Mouse (Mus musculus): ENCODE measurements around the gene Tspoap1. TPM values are rescaled to one million over a fixed set of nuclear protein-coding genes. Genes with fewer than 3 reads are reported as not detected.

Tspoap1 gene
- polyA plus RNA-seq, 1 experiment from 2014 or later = 55.2 TPM

- no peaks in the 10 kb centered on the region for H3K27me3 ChIP-seq (ENCODE audit: control insufficient read depth, insufficient read depth, low read length)
- no peak overlapping the region for H3K27ac ChIP-seq (ENCODE audit: low read depth, low read length)
- H3K4me3 ChIP-seq (ENCODE audit: low read depth, low read length) = no peak overlapping the region
- H3K4me1 ChIP-seq (ENCODE audit: control insufficient read depth, insufficient read depth, low read length) = no peaks in the 10 kb centered on the region
- no peaks in the 10 kb centered on the region for H3K9me3 ChIP-seq (ENCODE audit: control insufficient read depth, low read length)
- no peak for ATAC-seq (ENCODE audit: low read depth)
- no peak overlapping the region for H3K9ac ChIP-seq (replicated peaks; ENCODE audit: low read depth, low read length)
- 62% methylated on average over 18 of the region's 18 CpGs for WGBS
- H3K36me3 ChIP-seq (ENCODE audit: control insufficient read depth, insufficient read depth, low read length) = peaks cover 9% of the 10 kb centered on the region; the same call in 1 of the 2 replicates
- H3K4me2 ChIP-seq (ENCODE audit: low read depth, low read length) = no peak overlapping the region
Observed at GRCm38 (mm10) chr11:87749192-87750042, 10.9 kb upstream of the Tspoap1 start.

GRCm38 (mm10) chr11:87750043-87750421 is 10.3 kb upstream of the Tspoap1 start:
- Histone ChIP-seq H3K4me3 (ENCODE audit: low read depth, low read length) (no peak overlapping the region), H3K27ac (ENCODE audit: low read depth, low read length) (no peak overlapping the region), H3K9me3 (ENCODE audit: control insufficient read depth, low read length) (no peaks in the 10 kb centered on the region), H3K4me1 (ENCODE audit: control insufficient read depth, insufficient read depth, low read length) (no peaks in the 10 kb centered on the region), H3K27me3 (ENCODE audit: control insufficient read depth, insufficient read depth, low read length) (no peaks in the 10 kb centered on the region), H3K4me2 (ENCODE audit: low read depth, low read length) (no peak overlapping the region), H3K36me3 (ENCODE audit: control insufficient read depth, insufficient read depth, low read length) (0 out of 2 replicates have a peak, but pooled peaks cover 3% of the 10 kb centered on the region), H3K9ac (replicated peaks; ENCODE audit: low read depth, low read length) (no peak overlapping the region)
- no peak for ATAC-seq (ENCODE audit: low read depth)
- WGBS = 80% methylated on average over 11 of the region's 11 CpGs

- 90% methylated on average over 3 of the region's 3 CpGs for WGBS
Observed at GRCm38 (mm10) chr11:87750521-87750920, 9.8 kb upstream of the Tspoap1 start.

DNA sequence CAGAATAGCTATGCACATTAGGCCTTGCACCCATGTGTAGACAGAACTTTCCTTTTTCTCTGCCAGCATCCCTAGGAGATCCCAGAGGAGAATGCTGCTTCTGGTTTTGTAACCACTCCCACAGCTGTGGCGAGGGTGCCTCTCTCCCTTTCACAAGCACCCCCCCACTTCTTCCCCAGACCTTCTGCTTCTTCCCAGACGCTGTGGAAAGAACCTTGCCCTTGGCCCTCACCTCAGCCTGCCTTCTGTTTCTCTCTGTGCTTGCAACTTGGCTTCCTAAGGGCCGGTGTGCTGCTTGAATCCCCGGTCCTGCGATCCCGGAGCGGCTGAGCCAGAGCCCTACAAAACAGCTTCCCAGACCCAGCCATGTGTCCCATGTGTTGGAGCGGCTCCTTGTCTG is 9.3 kb upstream of the Tspoap1 start:
- no peak overlapping the region for H3K27ac ChIP-seq (ENCODE audit: low read depth, low read length)
- no peaks in the 10 kb centered on the region for H3K4me1 ChIP-seq (ENCODE audit: control insufficient read depth, insufficient read depth, low read length)
- WGBS = 86% methylated on average over 8 of the region's 8 CpGs
- no peaks in the 10 kb centered on the region for H3K27me3 ChIP-seq (ENCODE audit: control insufficient read depth, insufficient read depth, low read length)
- H3K9me3 ChIP-seq (ENCODE audit: control insufficient read depth, low read length) = no peaks in the 10 kb centered on the region
- no peak overlapping the region for H3K9ac ChIP-seq (replicated peaks; ENCODE audit: low read depth, low read length)
- no peaks in the 10 kb centered on the region for H3K36me3 ChIP-seq (ENCODE audit: control insufficient read depth, insufficient read depth, low read length)
- no peak overlapping the region for H3K4me2 ChIP-seq (ENCODE audit: low read depth, low read length)
- no peak overlapping the region for H3K4me3 ChIP-seq (ENCODE audit: low read depth, low read length)
- ATAC-seq (ENCODE audit: low read depth) = no peak

More at GRCm38 (mm10) chr11:87750521-87750920, 9.8 kb upstream of the Tspoap1 start:
- H3K4me1 ChIP-seq (ENCODE audit: control insufficient read depth, insufficient read depth, low read length) = no peaks in the 10 kb centered on the region
- no peaks in the 10 kb centered on the region for H3K36me3 ChIP-seq (ENCODE audit: control insufficient read depth, insufficient read depth, low read length)
- H3K9ac ChIP-seq (replicated peaks; ENCODE audit: low read depth, low read length) = no peak overlapping the region
- ATAC-seq (ENCODE audit: low read depth) = no peak
- H3K27ac ChIP-seq (ENCODE audit: low read depth, low read length) = no peak overlapping the region
- no peaks in the 10 kb centered on the region for H3K27me3 ChIP-seq (ENCODE audit: control insufficient read depth, insufficient read depth, low read length)
- H3K9me3 ChIP-seq (ENCODE audit: control insufficient read depth, low read length) = no peaks in the 10 kb centered on the region
- no peak overlapping the region for H3K4me2 ChIP-seq (ENCODE audit: low read depth, low read length)
- no peak overlapping the region for H3K4me3 ChIP-seq (ENCODE audit: low read depth, low read length)

GRCm38 (mm10) chr11:87751491-87751966 is 8.8 kb upstream of the Tspoap1 start:
- 81% methylated on average over 4 of the region's 4 CpGs for WGBS
- no peak overlapping the region for H3K9ac ChIP-seq (replicated peaks; ENCODE audit: low read depth, low read length)
- H3K4me2 ChIP-seq (ENCODE audit: low read depth, low read length) = no peak overlapping the region
- no peak for ATAC-seq (ENCODE audit: low read depth)
- no peaks in the 10 kb centered on the region for H3K4me1 ChIP-seq (ENCODE audit: control insufficient read depth, insufficient read depth, low read length)
- H3K27ac ChIP-seq (ENCODE audit: low read depth, low read length) = no peak overlapping the region
- no peaks in the 10 kb centered on the region for H3K27me3 ChIP-seq (ENCODE audit: control insufficient read depth, insufficient read depth, low read length)
- no peaks in the 10 kb centered on the region for H3K36me3 ChIP-seq (ENCODE audit: control insufficient read depth, insufficient read depth, low read length)
- H3K9me3 ChIP-seq (ENCODE audit: control insufficient read depth, low read length) = no peaks in the 10 kb centered on the region
- H3K4me3 ChIP-seq (ENCODE audit: low read depth, low read length) = no peak overlapping the region

DNA sequence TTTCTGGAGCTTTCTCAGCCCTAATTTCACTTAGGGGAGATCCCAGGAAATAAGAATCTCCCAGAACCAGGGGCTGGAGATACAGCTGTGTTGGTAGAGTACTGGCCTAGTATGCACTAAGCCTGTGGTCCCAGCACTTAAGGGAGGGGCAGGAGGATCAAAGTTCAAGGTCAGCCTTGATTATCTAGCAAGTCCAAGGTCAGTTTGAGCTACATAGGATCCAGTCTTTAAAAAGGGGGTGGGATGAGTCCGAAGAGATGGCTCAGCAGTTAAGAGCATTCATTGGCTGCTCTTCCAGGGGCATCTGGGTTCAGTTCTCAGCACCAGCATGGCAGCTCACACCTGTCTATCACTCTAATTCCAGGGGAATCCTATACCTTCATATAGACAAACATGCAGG is 8.0 kb upstream of the Tspoap1 start:
- H3K27me3 ChIP-seq (ENCODE audit: control insufficient read depth, insufficient read depth, low read length) = no peaks in the 10 kb centered on the region
- 79% methylated on average over 1 of the region's 1 CpGs for WGBS
- no peaks in the 10 kb centered on the region for H3K4me1 ChIP-seq (ENCODE audit: control insufficient read depth, insufficient read depth, low read length)
- no peak overlapping the region for H3K9ac ChIP-seq (replicated peaks; ENCODE audit: low read depth, low read length)
- no peak overlapping the region for H3K4me3 ChIP-seq (ENCODE audit: low read depth, low read length)
- H3K36me3 ChIP-seq (ENCODE audit: control insufficient read depth, insufficient read depth, low read length) = no peaks in the 10 kb centered on the region
- no peak overlapping the region for H3K27ac ChIP-seq (ENCODE audit: low read depth, low read length)
- H3K4me2 ChIP-seq (ENCODE audit: low read depth, low read length) = no peak overlapping the region
- no peaks in the 10 kb centered on the region for H3K9me3 ChIP-seq (ENCODE audit: control insufficient read depth, low read length)
- ATAC-seq (ENCODE audit: low read depth) = no peak

DNA sequence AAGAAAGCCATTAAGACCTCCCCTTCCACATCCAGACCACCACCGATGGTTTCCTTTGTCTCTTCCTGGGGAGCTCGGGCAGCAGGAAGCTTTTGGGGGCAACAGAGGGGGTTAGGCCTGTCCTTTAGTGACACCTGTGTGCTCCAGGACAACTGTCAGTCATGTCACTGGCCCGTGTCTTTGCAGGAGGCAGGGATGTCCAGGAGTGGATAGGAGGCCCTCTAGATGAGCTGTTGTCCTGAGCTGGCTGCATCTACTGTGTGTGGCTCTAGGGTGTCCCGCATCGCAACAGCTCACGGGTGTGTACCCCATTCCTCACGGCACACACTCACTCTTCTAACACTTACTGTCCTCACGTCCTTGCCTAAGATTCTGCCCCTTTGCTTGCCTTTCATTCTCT is 7.1 kb upstream of the Tspoap1 start:
- no peak for ATAC-seq (ENCODE audit: low read depth)
- Histone ChIP-seq H3K4me1 (ENCODE audit: control insufficient read depth, insufficient read depth, low read length) (no peaks in the 10 kb centered on the region), H3K27ac (ENCODE audit: low read depth, low read length) (no peak overlapping the region), H3K36me3 (ENCODE audit: control insufficient read depth, insufficient read depth, low read length) (no peaks in the 10 kb centered on the region), H3K9me3 (ENCODE audit: control insufficient read depth, low read length) (no peaks in the 10 kb centered on the region), H3K27me3 (ENCODE audit: control insufficient read depth, insufficient read depth, low read length) (no peaks in the 10 kb centered on the region), H3K9ac (replicated peaks; ENCODE audit: low read depth, low read length) (no peak overlapping the region), H3K4me3 (ENCODE audit: low read depth, low read length) (no peak overlapping the region), H3K4me2 (ENCODE audit: low read depth, low read length) (no peak overlapping the region)
- WGBS = 89% methylated on average over 8 of the region's 8 CpGs

DNA sequence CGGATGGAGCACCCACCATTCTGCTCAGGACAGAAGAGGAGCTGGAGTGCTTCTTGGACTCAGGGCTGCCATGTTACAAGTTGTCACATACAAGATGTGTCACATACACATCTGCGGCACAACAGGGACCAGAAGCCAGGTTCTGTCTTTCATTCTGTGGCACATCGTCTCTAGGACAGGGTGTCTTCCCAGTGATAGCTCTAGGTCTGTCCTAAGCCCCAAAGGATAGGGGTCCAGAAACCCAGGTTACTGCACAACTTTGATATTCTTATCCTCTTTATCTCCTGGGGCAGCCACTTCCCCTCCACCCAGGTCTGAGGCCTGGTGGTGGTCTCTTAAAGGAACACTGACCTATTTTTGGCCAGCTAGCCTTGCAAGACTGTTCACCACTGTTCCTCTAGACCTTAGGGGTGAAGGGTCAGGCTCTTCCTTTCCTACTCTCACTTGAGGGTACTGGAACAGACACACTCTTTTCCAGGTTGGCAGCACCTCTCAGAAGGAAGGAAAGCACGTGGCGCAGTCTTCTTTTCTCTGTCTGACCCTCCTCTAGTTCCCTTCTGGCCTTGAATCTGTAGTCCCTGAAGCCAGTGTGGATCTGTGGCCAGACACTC is 6.3 kb upstream of the Tspoap1 start:
- Histone ChIP-seq H3K27ac (ENCODE audit: low read depth, low read length) (no peak overlapping the region), H3K27me3 (ENCODE audit: control insufficient read depth, insufficient read depth, low read length) (no peaks in the 10 kb centered on the region), H3K4me2 (ENCODE audit: low read depth, low read length) (no peak overlapping the region), H3K9me3 (ENCODE audit: control insufficient read depth, low read length) (no peaks in the 10 kb centered on the region), H3K9ac (replicated peaks; ENCODE audit: low read depth, low read length) (no peak overlapping the region), H3K4me3 (ENCODE audit: low read depth, low read length) (no peak overlapping the region), H3K36me3 (ENCODE audit: control insufficient read depth, insufficient read depth, low read length) (no peaks in the 10 kb centered on the region), H3K4me1 (ENCODE audit: control insufficient read depth, insufficient read depth, low read length) (no peaks in the 10 kb centered on the region)
- 88% methylated on average over 5 of the region's 5 CpGs for WGBS
- ATAC-seq (ENCODE audit: low read depth) = no peak

DNA sequence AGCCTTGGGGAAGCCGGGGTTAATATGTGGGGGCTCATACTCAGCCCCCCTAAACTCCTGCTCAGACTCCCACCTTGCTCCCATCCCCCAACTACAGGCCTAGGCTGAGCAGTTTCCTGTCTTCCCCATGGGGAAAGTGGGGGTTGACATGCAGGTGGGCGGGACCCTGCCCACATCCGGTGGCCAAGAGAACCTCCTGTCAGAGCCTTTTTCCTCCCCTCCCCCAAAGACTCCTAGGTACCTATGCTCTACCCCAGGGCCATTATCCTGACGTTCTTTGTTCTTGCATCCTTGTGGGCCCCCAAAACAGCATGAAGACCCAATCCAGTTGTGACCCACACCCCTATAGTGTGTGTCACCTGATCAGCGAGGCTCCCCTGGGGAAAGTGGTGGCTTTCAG is 5.7 kb upstream of the Tspoap1 start:
- no peak overlapping the region for H3K27ac ChIP-seq (ENCODE audit: low read depth, low read length)
- H3K4me3 ChIP-seq (ENCODE audit: low read depth, low read length) = no peak overlapping the region
- peaks cover 3% of the 10 kb centered on the region; the same call in 1 of the 2 replicates for H3K4me1 ChIP-seq (ENCODE audit: control insufficient read depth, insufficient read depth, low read length)
- WGBS = 78% methylated on average over 5 of the region's 5 CpGs
- H3K36me3 ChIP-seq (ENCODE audit: control insufficient read depth, insufficient read depth, low read length) = no peaks in the 10 kb centered on the region
- no peak for ATAC-seq (ENCODE audit: low read depth)
- H3K9me3 ChIP-seq (ENCODE audit: control insufficient read depth, low read length) = no peaks in the 10 kb centered on the region
- H3K9ac ChIP-seq (replicated peaks; ENCODE audit: low read depth, low read length) = no peak overlapping the region
- H3K27me3 ChIP-seq (ENCODE audit: control insufficient read depth, insufficient read depth, low read length) = no peaks in the 10 kb centered on the region
- no peak overlapping the region for H3K4me2 ChIP-seq (ENCODE audit: low read depth, low read length)

All from neural tube, embryonic 14.5 days (tissue).